Mouse (Mus musculus): ENCODE data around the gene Serpina1e. TPM values are rescaled to one million over a fixed set of nuclear protein-coding genes. Genes with fewer than 3 reads are reported as not detected.

Gene Serpina1e
- polyA plus RNA-seq (2014; fragmentation: Nextera tagmentation; extraction: Ambion mirVana) = not detected in 2 replicates

DNA sequence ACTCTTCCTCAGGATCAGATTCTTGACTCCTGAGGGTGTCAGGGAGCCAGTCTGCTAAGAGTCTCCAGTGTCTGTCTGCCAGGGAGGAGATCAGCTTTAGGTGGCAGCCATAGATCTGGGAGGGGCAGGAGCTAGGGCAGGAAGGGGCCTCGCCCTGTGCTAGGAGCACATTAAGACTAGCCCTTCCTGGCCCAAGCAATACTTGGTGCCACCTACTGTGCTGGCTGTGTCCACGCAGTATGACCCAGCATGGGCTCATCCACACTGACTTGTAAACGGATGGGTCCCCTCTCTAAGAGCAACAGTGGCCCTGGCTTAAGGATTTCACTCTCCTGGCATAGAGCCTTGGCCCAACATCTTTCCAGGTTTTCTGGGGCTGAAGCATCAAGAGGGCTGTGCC is at the start of gene Serpina1e:
Serpina1e (minus strand) TSS at position 178 of the 400 bp plus-strand sequence.
- WGBS = 90% methylated on average over 3 of the region's 3 CpGs
- Histone ChIP-seq H3K4me1 (replicated peaks; ENCODE audit: control insufficient read depth, insufficient read depth, low read length) (no peaks in the 10 kb centered on the region), H3K4me3 (ENCODE audit: low read depth, low read length) (no peak within 1 kb of the TSS), H3K9me3 (ENCODE audit: control insufficient read depth, low read length) (peaks cover 3% of the 10 kb centered on the region; the same call in 1 of the 2 replicates), H3K4me2 (ENCODE audit: low read depth, low read length, severe bottlenecking) (no peak within 1 kb of the TSS), H3K27me3 (ENCODE audit: control insufficient read depth, insufficient read depth, low read length) (no peaks in the 10 kb centered on the region), H3K36me3 (ENCODE audit: control insufficient read depth, insufficient read depth, low read length) (no peaks in the 10 kb centered on the region), H3K27ac (ENCODE audit: low read depth, low read length) (no peak within 1 kb of the TSS), H3K9ac (ENCODE audit: low read length) (no peak within 1 kb of the TSS)
- ATAC-seq (replicated peaks; ENCODE audit: low FRiP score) = no peak
- DNase-seq (ENCODE audit: low spot score) = no peak

DNA sequence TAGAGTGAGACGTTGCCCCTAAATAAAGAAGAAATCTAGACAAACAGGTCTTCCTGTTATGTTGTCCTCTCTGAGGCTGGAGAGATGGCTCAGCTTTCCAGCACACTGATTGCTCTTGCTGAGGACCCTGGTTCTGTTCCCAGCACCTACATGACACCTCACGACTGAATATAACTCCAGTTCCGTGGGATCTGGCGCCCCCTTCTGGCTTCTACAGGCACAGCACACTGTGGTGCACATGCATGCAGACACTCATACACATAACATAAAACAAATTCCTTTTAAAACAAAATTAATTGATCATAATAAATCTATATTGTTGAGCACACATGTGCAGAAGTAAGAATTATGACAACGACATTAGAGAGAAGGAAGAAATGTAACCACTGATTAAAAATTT is 45.9 kb upstream of the Serpina1e start:
- no peaks in the 10 kb centered on the region for H3K27me3 ChIP-seq (ENCODE audit: control insufficient read depth, insufficient read depth, low read length)
- no peak overlapping the region for H3K27ac ChIP-seq (ENCODE audit: low read depth, low read length)
- 84% methylated on average over 5 of the region's 5 CpGs for WGBS
- no peak overlapping the region for H3K4me2 ChIP-seq (ENCODE audit: low read depth, low read length, severe bottlenecking)
- ATAC-seq (replicated peaks; ENCODE audit: low FRiP score) (no peak), DNase-seq (ENCODE audit: low spot score) (no peak)
- H3K9me3 ChIP-seq (ENCODE audit: control insufficient read depth, low read length) = no peaks in the 10 kb centered on the region
- H3K9ac ChIP-seq (ENCODE audit: low read length) = no peak overlapping the region
- H3K4me3 ChIP-seq (ENCODE audit: low read depth, low read length) = no peak overlapping the region
- H3K36me3 ChIP-seq (ENCODE audit: control insufficient read depth, insufficient read depth, low read length) = no peaks in the 10 kb centered on the region
- H3K4me1 ChIP-seq (replicated peaks; ENCODE audit: control insufficient read depth, insufficient read depth, low read length) = no peaks in the 10 kb centered on the region

DNA sequence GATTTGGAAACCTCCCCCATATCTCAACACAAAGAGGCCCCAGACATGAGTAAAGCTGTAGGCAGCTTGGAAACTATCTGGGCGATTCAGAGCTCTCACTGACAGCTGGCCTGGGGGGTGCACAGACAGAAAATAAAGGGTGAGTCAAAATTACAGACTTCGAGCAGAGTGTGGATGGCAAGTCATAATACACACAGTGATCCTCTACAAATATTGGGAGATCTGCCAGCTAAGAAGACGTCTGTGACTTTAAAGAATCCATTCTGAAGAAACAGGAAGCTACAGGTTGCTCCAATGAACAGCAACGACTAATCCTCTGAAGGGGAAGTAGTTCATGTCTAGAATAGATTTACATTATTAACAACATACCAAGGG is 44.5 kb upstream of the Serpina1e start:
- 72% methylated on average over 4 of the region's 4 CpGs for WGBS
- Histone ChIP-seq H3K9me3 (ENCODE audit: control insufficient read depth, low read length) (no peaks in the 10 kb centered on the region), H3K36me3 (ENCODE audit: control insufficient read depth, insufficient read depth, low read length) (no peaks in the 10 kb centered on the region), H3K27me3 (ENCODE audit: control insufficient read depth, insufficient read depth, low read length) (no peaks in the 10 kb centered on the region), H3K27ac (ENCODE audit: low read depth, low read length) (no peak overlapping the region), H3K4me2 (ENCODE audit: low read depth, low read length, severe bottlenecking) (no peak overlapping the region), H3K4me3 (ENCODE audit: low read depth, low read length) (no peak overlapping the region), H3K4me1 (replicated peaks; ENCODE audit: control insufficient read depth, insufficient read depth, low read length) (no peaks in the 10 kb centered on the region), H3K9ac (ENCODE audit: low read length) (no peak overlapping the region)
- no peak for DNase-seq (ENCODE audit: low spot score)
- ATAC-seq (replicated peaks; ENCODE audit: low FRiP score) = no peak

DNA sequence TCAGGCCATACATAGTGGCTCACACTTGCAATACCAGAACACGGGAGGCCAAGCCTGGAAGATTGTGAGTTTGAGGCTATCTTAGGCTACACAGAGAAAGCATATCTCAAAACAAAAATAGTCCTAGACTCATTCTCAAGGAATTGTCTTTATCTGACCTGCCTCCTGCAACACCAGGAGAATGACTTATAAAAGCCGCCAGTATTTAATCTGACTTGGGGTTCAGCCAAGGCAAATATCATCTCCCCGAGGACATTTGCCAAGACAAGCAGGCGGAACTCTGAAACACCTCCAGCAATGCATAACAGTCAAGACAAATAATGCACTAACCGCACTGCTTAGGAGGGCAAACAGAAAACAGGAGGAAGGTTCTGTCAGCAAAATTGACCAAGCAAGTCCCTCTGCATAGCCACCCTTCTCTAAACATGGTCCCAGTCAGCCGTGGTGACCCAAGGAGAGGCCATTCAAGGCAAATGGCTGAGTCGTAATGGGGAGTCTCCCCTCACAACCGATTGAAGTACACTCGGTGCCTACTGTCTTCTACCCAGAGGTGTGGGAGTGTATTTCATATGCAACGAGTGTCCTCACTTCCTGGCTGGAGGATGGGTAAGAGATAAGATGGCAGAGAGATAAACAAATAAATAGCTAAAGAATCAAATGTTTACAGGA is 43.9 kb upstream of the Serpina1e start:
- Histone ChIP-seq H3K27me3 (ENCODE audit: control insufficient read depth, insufficient read depth, low read length) (no peaks in the 10 kb centered on the region), H3K36me3 (ENCODE audit: control insufficient read depth, insufficient read depth, low read length) (no peaks in the 10 kb centered on the region), H3K4me2 (ENCODE audit: low read depth, low read length, severe bottlenecking) (no peak overlapping the region), H3K4me1 (replicated peaks; ENCODE audit: control insufficient read depth, insufficient read depth, low read length) (no peaks in the 10 kb centered on the region), H3K27ac (ENCODE audit: low read depth, low read length) (no peak overlapping the region), H3K9ac (ENCODE audit: low read length) (no peak overlapping the region), H3K4me3 (ENCODE audit: low read depth, low read length) (no peak overlapping the region), H3K9me3 (ENCODE audit: control insufficient read depth, low read length) (no peaks in the 10 kb centered on the region)
- ATAC-seq (replicated peaks; ENCODE audit: low FRiP score) = no peak
- no peak for DNase-seq (ENCODE audit: low spot score)
- WGBS = 86% methylated on average over 10 of the region's 10 CpGs

DNA sequence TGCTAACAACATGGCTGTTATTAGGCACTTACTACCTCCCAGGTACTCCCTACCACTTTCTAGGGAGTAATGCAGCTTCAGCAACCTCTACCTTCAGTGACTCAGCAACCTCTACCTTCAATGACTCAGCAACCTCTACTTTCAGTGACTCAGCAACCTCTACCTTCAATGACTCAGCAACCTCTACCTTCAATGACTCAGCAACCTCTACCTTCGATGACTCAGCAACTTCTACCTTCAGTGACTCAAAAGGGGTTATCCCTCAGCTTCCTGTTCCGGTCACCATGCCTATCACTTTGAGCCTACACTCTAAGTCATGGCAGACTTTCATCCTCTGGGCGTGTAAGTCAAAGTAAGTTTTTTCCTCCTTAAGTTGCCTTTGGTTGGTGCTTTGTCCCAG is 41.8 kb upstream of the Serpina1e start:
- H3K27me3 ChIP-seq (ENCODE audit: control insufficient read depth, insufficient read depth, low read length) = no peaks in the 10 kb centered on the region
- WGBS = 86% methylated on average over 3 of the region's 3 CpGs
- H3K4me2 ChIP-seq (ENCODE audit: low read depth, low read length, severe bottlenecking) = no peak overlapping the region
- no peaks in the 10 kb centered on the region for H3K4me1 ChIP-seq (replicated peaks; ENCODE audit: control insufficient read depth, insufficient read depth, low read length)
- no peaks in the 10 kb centered on the region for H3K36me3 ChIP-seq (ENCODE audit: control insufficient read depth, insufficient read depth, low read length)
- ATAC-seq (replicated peaks; ENCODE audit: low FRiP score) = no peak
- no peak overlapping the region for H3K27ac ChIP-seq (ENCODE audit: low read depth, low read length)
- no peaks in the 10 kb centered on the region for H3K9me3 ChIP-seq (ENCODE audit: control insufficient read depth, low read length)
- DNase-seq (ENCODE audit: low spot score) = no peak
- no peak overlapping the region for H3K4me3 ChIP-seq (ENCODE audit: low read depth, low read length)
- H3K9ac ChIP-seq (ENCODE audit: low read length) = no peak overlapping the region

DNA sequence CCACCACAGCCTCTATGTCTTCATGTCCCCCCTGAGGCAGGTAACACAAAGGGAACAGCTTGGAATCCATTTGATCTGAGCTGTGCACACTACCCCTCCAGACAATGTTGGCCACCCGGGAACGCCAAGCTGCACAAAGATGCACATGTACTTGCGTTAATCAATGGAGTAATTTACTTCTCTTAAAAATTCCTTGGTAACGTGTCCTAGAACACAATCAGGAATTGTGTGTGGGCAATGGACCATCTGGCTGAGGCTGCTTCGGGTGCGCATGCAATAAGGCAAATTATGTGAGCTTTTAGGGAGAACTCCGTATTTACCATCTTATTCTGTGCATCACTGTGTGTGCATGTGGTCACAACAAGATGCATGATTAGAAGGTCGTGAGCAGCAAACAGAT is 40.8 kb upstream of the Serpina1e start:
- no peak overlapping the region for H3K27ac ChIP-seq (ENCODE audit: low read depth, low read length)
- 84% methylated on average over 8 of the region's 8 CpGs for WGBS
- H3K4me3 ChIP-seq (ENCODE audit: low read depth, low read length) = no peak overlapping the region
- no peak for DNase-seq (ENCODE audit: low spot score)
- no peaks in the 10 kb centered on the region for H3K36me3 ChIP-seq (ENCODE audit: control insufficient read depth, insufficient read depth, low read length)
- ATAC-seq (replicated peaks; ENCODE audit: low FRiP score) = no peak
- no peaks in the 10 kb centered on the region for H3K27me3 ChIP-seq (ENCODE audit: control insufficient read depth, insufficient read depth, low read length)
- H3K4me1 ChIP-seq (replicated peaks; ENCODE audit: control insufficient read depth, insufficient read depth, low read length) = no peaks in the 10 kb centered on the region
- H3K9me3 ChIP-seq (ENCODE audit: control insufficient read depth, low read length) = no peaks in the 10 kb centered on the region
- H3K9ac ChIP-seq (ENCODE audit: low read length) = no peak overlapping the region
- no peak overlapping the region for H3K4me2 ChIP-seq (ENCODE audit: low read depth, low read length, severe bottlenecking)

DNA sequence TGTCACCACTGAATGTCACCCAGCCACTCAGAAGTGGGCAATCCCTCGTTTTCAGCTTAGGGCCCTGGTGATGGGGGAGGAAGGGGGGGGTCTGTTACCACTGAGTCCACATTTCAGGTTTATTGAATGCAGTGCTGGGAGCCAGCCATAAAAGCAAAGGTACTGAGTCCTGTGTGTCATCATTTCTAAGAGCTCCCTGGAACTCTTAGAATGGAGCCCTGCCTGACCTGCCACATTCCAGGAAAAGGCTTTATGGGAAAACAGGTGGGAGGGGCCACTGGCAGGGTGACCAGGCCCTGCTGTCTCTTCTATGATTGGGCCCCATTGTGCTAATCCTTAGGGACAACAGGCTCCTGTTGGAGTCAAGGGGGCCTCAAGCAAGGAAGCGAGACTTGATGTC is 37.7 kb upstream of the Serpina1e start:
- 64% methylated on average over 2 of the region's 2 CpGs for WGBS
- ATAC-seq (replicated peaks; ENCODE audit: low FRiP score) = no peak

DNA sequence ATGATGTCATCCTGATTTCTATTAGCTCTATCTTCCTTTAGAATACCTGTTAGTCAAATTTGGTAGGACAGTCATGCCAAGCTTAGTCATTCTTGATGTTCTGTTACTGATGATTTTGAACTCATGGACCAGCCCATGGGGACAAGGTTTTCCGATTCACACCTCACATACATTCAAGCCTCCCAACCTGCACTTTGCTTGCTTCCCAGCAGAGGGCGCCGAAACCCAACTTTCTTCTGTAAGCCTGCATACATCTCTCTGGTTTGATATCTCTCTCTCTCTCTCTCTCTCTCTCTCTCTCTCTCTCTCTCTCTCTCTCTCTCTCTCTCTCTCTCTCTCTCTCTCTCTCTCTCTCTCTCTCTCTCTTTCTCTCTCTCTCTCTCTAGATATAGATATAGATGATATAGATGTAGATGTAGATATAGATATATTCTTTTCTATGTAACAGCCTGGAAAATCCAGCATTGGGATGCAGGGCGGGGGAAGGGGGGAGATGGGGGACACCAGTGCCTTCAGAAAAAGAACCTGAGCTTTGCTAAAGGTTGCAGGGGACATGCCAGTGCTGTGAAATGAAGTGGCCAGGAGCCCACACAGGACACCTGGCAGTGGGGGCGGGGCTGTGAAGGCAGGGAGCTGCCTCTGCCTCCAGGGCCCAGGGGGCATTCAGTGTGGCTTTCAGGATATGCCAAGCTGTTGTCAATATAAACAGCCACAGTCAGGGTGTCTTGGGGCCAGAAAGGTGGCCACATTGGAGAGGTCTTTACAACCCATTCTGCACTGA is 36.7 kb upstream of the Serpina1e start:
- no peaks in the 10 kb centered on the region for H3K4me1 ChIP-seq (replicated peaks; ENCODE audit: control insufficient read depth, insufficient read depth, low read length)
- no peak; the same call in 1 of the 2 replicates for ATAC-seq (replicated peaks; ENCODE audit: low FRiP score)
- H3K27ac ChIP-seq (ENCODE audit: low read depth, low read length) = no peak overlapping the region
- no peak overlapping the region for H3K4me2 ChIP-seq (ENCODE audit: low read depth, low read length, severe bottlenecking)
- DNase-seq (ENCODE audit: low spot score) = peak; percentile 83
- H3K36me3 ChIP-seq (ENCODE audit: control insufficient read depth, insufficient read depth, low read length) = no peaks in the 10 kb centered on the region
- 42% methylated on average over 5 of the region's 5 CpGs for WGBS
- H3K4me3 ChIP-seq (ENCODE audit: low read depth, low read length) = no peak overlapping the region
- no peaks in the 10 kb centered on the region for H3K9me3 ChIP-seq (ENCODE audit: control insufficient read depth, low read length)
- no peaks in the 10 kb centered on the region for H3K27me3 ChIP-seq (ENCODE audit: control insufficient read depth, insufficient read depth, low read length)
- no peak overlapping the region for H3K9ac ChIP-seq (ENCODE audit: low read length)

More for the DNA sequence above, 37.7 kb upstream of the Serpina1e start:
- no peak overlapping the region for H3K4me3 ChIP-seq (ENCODE audit: low read depth, low read length)
- no peaks in the 10 kb centered on the region for H3K27me3 ChIP-seq (ENCODE audit: control insufficient read depth, insufficient read depth, low read length)
- no peak overlapping the region for H3K27ac ChIP-seq (ENCODE audit: low read depth, low read length)
- no peak overlapping the region for H3K9ac ChIP-seq (ENCODE audit: low read length)
- no peaks in the 10 kb centered on the region for H3K9me3 ChIP-seq (ENCODE audit: control insufficient read depth, low read length)
- no peak overlapping the region for H3K4me2 ChIP-seq (ENCODE audit: low read depth, low read length, severe bottlenecking)
- no peaks in the 10 kb centered on the region for H3K36me3 ChIP-seq (ENCODE audit: control insufficient read depth, insufficient read depth, low read length)
- no peak for DNase-seq (ENCODE audit: low spot score)
- no peaks in the 10 kb centered on the region for H3K4me1 ChIP-seq (replicated peaks; ENCODE audit: control insufficient read depth, insufficient read depth, low read length)

DNA sequence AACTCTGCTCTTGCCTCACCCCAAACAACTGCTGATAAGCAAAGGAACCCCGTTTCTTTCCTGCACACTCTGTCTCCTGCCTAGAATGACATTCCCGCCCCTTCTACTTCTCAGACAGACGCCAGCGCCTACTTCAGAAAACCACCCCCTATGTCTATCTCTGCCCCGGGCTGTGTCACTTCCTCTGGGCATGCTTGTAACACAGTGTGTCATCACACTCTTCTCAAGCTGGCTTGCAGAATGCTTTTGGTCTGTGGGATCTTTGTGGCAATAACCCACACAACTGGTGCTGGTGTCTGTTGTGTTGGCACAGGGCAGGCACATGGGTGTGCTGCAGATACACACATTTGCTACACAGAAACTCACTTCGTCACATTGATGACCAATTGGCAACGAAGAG is 34.2 kb upstream of the Serpina1e start:
- H3K4me3 ChIP-seq (ENCODE audit: low read depth, low read length) = no peak overlapping the region
- 84% methylated on average over 7 of the region's 7 CpGs for WGBS
- ATAC-seq (replicated peaks; ENCODE audit: low FRiP score) = no peak
- no peaks in the 10 kb centered on the region for H3K9me3 ChIP-seq (ENCODE audit: control insufficient read depth, low read length)
- no peaks in the 10 kb centered on the region for H3K4me1 ChIP-seq (replicated peaks; ENCODE audit: control insufficient read depth, insufficient read depth, low read length)
- H3K27me3 ChIP-seq (ENCODE audit: control insufficient read depth, insufficient read depth, low read length) = no peaks in the 10 kb centered on the region
- no peak for DNase-seq (ENCODE audit: low spot score)
- no peak overlapping the region for H3K27ac ChIP-seq (ENCODE audit: low read depth, low read length)
- no peak overlapping the region for H3K9ac ChIP-seq (ENCODE audit: low read length)
- no peak overlapping the region for H3K4me2 ChIP-seq (ENCODE audit: low read depth, low read length, severe bottlenecking)
- H3K36me3 ChIP-seq (ENCODE audit: control insufficient read depth, insufficient read depth, low read length) = no peaks in the 10 kb centered on the region
